Mouse (Mus musculus) 416B (cell line): ENCODE measurements around the gene Gpr162.
"Not testable (repeated sequence)": the region's sequence is repeated elsewhere in the genome, so short reads cannot be mapped to it uniquely, and the experiment has no call there.

Experiments
- DNase-seq: peaks from one replicate; pipeline ENCODE4 v3.0.0; 2011; ENCODE audit warnings: low read depth

The Gpr162 gene

DNA sequence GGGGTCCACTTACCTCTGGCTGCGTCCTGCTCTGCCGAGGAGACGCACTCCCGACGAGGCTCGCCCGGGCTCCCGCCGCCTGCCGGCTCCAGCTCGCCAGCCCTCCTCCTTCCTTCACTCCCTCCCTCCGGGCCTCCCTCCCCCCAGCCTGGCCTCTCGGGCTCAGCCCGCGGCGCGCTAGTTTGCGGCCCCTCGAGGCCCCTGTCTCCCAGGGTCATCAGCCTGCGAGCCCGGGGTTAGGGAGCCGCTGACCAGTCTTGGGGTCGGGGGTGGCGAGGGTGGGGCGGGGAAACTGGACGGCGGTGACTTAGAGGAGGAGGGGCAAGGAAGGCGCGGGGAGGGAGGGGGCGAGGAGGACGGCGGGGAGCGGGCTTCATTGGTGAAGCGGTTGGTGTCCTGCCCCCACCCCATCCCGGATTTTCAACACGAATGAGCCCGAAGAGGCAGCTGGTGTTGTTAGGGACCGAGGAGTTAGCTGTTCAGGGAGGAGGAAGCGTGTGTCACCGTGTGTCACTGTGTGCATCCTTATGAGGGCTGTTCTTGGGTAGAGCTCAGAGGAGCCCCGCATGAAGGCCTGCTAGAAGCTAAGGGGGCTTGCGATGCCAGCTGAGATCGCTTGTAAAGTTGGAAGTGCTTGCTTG, at the start of gene Gpr162:
Gene Gpr162, minus strand, starts transcription at position 326 of the 641 bp plus-strand sequence.
- peak; percentile 26 for DNase-seq

- DNase-seq: peak; percentile 27
These were observed 49.4 kb upstream of the Gpr162 start for GRCm38 (mm10) chr6:124913214-124913613.

- no peak for DNase-seq
These were observed 47.9 kb upstream of the Gpr162 start, which contains the start of gene Lag3 for GRCm38 (mm10) chr6:124911533-124912218. Gene Lag3, minus strand, starts transcription at chr6:124911705.

DNA sequence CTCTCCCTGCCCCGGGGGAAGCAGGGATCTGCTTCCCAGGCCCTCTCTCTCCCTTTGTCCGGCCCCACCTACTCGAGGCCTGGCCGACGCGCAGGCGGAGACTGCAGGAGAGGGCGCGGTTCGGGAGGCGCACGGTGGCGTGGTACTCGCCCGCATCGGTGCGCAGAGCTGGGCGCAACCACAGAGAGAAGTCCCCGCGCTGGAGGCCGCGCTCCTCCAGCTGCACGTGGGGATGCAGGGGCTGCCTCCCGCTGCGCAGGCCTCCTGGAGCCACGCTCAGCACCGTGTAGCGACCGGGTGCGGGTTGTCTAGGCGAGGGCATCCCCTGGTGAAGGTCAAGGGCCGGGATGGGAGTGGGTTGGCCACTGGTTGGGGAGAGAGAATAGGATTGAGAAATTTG, 46.2 kb upstream of the Gpr162 start:
- no peak for DNase-seq

DNA sequence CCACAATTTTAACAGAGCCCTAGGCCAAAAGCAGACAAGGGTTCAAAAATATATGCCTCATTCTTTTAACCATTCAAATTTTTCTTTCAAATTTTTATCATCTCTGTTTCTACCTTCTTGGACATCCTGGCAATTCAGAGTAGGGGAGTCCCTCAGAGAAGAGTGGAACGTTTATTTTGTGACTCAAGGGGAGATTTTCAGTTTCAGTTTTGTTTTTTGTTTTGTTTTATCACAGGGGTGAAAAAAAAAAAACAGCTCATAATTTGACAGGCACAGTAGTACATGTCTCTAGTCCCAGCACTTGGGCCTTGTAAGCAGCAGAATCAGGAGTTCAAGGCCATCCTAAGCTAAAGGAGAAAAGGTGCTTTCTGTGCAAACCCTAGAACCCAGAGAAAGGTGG, 44.0 kb upstream of the Gpr162 start:
- DNase-seq: no peak

DNA sequence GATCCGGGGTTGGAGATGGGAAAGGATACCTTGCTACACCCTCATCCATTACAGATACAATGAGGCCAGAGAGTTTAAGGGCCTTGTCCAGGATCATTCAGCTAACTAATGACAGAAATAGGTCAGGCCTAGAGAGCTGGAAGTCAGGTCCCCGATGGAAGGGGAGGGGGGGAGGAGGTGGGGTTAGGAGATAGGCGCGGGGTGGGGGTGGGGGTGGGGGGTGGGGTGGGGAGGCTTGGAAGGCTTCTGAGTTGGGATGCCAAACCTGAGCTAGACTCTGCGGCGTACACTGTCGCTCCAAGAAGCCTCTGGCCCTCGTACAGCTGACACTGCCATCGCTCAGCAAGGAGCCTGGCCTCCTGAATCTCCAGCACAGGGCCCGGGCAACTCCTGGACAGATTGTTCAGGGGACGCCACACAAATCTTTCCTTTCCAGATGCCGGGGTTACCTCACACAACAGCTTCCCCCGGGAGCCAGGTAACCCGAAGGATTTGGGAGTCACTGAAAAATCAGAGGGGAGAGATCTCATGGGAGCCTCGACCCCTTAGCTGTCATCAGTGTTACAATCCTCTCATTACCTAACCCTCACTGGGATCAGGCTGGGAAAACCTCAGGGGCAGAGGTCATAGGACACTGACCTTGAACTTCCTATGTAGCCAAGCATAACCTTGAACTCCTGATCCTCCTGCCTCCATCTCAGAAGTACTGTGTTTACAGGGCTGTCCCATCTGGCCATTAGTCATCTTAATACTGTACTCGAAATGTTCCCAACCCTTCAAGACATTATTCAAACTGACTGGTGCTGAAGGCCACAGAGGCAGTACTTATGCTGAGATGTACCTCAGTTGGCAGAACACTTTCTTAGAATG, 41.4 kb upstream of the Gpr162 start:
- DNase-seq: no peak

DNA sequence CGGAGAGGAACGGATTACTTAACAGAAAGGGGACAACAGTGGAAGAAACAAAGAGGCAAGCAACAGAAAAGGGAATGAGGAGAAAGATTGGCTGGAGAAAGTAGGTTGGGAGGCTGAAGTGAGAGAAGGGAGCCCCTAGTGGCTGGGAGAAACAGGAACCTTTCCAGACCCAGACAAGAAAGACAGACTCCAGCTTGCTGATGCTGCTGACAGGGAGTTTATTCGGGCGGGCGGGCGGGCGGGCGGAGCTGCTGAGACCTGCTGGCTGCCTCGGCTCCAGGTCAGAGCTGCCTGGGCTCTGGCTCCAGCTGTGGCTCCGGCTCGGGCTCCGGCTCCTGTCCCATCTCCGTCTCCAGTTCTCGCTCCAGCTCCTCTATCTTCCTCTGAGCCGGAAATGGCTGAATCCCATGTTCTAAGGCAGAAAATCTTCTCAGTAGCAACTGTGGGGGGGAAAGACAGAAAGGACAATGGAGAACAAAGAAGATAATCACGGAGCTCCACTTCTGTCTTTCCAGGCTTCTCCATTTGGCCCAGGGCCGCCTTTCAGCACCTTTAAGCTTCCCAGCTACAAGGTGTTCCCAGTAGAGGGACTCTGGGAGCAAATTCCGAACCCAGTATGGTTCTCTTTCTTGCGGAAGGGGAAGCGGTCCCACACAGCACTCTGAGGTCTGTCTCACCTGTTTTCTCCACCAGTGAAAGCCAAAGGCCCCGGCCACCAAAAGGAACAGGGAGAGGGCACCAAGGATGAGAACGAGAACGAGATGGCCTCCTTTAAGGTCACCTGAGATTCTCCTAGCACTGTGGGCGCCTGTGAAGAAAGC, 40.6 kb upstream of the Gpr162 start:
- peak; percentile 88 for DNase-seq

GRCm38 (mm10) chr6:124903580-124904151, 39.9 kb upstream of the Gpr162 start:
- DNase-seq: peak; percentile 90

DNA sequence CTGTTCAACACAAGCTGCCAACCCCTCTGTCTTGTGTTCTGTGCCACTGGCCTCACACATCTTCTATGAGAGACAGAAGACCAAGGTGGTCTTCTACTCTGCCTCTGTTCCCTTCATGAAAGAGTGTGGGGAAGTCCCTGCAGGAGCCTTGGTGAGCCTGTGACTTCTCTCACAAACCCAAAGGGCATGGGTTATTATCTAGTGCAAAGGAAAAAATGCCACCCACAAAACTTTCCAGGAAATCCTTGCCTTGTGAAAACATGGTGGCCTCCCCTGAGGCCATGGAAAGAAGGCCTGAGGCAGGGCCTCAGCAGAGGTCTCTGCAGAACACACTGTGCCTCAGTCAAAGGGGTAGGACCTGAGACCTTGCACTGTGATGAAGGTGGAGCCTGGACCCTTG, 38.1 kb upstream of the Gpr162 start:
- DNase-seq: no peak

DNA sequence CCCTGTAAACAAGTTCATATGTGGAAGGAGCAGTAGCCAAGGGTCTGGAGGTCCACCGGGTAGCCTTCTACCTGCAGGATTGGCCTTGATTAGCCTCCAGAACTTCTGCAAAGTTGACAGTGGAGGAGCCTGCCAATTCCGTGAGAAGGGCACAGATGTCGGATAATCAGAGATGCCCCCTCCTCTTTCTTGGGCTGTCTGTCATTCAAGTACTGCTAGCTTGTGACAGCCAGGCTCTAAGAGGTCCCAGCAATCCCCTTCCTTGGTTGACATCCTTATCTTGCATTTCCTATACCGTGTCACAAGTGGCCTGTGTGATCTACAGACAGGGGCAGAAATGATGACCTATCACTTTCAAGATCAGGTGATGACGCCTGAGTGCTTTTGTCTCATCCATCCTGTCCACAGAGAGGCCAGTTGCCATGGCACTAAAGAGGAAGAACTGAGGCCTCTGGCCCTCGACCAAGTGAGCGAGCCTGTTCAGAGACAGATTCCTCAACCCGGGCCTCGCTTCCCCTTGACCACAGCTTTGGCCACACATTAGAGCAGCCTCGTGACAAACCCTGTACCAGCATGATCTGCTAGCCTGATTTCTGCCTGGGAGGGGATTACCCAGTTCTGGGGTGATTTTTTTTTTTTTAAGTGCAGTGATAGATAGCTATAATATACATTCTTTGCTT, 37.2 kb upstream of the Gpr162 start:
- DNase-seq: peak; percentile 83

GRCm38 (mm10) chr6:124900056-124900800, 36.4 kb upstream of the Gpr162 start:
- DNase-seq: no peak

DNA sequence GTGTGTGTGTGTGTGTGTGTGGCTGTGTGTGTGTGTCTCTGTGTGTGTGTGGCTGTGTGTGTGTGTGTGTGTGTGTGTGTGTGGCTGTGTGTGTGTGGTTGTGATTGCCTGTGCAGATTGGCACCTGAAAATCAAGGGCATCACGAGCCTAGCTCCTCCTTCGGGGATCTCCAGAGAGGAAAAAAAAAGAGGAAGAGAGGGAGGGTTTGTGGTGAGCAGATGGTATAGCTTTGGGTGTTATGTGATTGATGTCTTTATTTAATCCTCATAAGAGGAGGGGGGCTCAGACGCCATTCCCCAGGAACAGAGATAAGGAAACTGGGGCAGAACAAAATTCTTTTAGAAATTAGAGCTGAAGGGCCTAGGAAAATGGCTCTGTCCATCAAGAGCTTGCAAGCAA, 34.6 kb upstream of the Gpr162 start:
- peak; percentile 39 for DNase-seq

DNA sequence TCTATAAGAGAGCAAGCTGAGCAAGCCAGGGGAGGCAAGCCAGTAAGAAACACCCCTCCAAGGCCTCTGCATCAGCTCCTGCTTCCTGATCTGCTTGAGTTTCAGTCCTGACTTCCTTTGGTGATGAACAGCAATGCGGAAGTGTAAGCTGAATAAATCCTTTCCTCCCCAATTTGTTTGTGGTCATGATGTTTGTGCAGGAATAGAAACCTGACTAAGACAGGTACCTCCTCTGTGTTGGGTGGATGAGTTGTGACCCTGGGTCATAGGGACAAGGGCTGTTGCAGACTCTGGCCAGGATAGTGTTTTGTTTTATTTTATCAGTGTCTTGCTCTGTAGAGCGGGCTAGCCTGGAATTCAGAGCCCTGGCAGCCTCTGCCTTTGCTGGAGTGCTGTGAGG, 30.3 kb upstream of the Gpr162 start:
- not testable (repeated sequence) for DNase-seq

DNA sequence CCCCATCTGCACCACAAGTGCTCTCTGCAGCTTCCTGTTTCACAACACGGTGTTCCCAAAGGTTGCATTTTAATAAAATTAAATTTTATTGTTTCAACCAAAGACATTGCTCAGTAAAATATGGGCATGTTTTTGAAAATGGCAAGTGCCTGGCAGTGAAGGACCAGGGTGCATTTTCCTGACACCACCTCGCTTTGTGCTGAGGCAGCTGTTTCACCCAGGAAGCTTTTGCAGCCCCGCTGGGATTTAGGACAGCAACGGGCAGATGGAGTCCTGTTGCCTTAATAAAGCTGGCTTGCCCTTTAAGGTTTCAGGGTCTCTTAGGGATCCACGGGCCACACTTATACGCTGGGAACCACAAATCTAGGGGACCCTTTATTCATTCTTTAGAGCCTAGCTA, 27.2 kb upstream of the Gpr162 start:
- no peak for DNase-seq

GRCm38 (mm10) chr6:124888555-124889125, 24.9 kb upstream of the Gpr162 start:
- no peak for DNase-seq

DNA sequence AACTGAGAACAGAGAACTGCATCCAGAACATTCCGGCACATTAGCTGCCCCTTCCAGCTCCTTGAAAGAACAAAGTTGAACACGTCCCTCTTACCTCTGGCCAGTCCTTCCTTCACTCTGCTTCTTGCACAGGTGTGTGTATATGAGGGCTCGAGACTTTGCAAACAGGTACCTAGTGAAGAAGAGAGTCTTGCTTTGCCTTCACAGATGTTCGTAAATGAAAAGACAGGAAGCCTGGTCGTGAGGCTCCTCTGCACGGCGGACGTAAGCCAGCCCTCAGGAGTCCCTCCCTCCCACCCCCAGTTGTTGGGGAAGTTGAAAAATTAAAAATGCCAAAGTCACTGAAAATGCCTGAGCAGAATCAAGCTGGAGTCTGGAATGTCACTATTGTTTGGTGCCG, 24.2 kb upstream of the Gpr162 start, which contains the start of gene Cd4:
Gene Cd4, minus strand, starts transcription at position 236 of the 400 bp plus-strand sequence.
- DNase-seq: no peak

- DNase-seq: no peak
These were observed 22.2 kb upstream of the Gpr162 start for GRCm38 (mm10) chr6:124885956-124886381.

DNA sequence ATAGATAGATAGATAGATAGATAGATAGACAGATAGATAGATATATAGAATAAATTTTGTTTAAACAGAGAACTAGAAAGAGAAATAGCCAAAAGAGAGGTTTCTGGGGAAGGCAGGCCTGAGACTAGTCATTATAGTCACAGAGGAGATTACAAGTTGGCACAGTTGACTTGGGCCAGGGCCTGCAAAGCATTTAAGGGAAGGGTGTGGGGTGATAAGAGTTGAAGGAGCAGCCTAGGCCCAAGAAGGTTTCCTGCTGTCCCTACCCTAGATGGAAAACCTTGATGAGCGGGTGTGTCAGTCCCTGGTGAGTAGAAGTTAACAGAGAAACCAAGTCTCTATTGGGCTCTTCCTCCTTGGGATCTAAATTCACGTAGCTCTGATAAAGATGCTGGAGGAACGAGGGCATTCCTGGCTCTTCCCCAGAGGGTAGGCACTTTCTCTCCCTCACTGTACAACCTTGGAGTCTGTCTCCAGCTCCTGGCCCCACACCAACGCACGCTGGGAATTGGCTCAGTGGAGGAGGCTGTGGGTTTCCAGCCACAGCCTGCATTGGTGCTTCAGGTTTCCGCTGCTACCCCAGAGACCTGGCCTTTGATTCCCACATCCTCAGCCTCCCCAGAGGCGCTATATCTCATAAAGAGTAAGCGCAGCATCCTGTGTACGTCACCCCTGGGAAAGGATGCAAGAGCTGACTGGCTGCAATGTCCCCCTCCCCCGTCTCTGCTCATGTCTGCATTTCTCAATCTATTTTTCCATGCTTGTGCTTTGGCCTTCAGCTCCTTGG, 21.1 kb upstream of the Gpr162 start:
- DNase-seq: no peak

- no peak for DNase-seq
These were observed 19.6 kb upstream of the Gpr162 start for GRCm38 (mm10) chr6:124883351-124883750.
